Mouse (Mus musculus): ENCODE results near the gene Snx22. TPM values are rescaled to one million over a fixed set of nuclear protein-coding genes. Genes with fewer than 3 reads are reported as not detected.

Gene Snx22
- polyA plus RNA-seq, 1 experiment from 2014 or later, result 3.4 TPM

DNA sequence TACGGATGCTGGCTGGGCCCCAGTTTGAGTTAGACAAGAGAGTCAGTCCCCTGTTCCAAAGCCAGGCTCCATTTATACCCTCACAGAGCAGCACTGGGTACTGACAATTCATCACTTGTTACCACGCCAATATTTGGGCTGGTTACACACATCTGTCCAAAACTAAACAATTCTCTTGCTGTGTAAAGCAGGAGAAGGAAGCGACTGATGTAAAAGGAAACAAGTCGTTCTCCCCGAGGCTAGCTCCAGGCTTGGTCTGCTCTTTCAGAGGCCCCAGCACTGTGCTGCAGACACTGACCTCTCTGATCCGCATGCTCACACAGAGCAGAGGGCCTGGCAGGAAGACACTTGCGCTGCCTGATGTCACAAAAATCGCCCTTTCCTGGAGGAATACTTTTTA, 32.1 kb upstream of the Snx22 start:
- Histone ChIP-seq H3K9ac (ENCODE audit: low read depth, low read length) (no peak overlapping the region), H3K36me3 (ENCODE audit: control insufficient read depth, insufficient read depth, low read length) (peaks cover 83% of the 10 kb centered on the region), H3K4me1 (ENCODE audit: control insufficient read depth, insufficient read depth, low read length) (no peaks in the 10 kb centered on the region), H3K27ac (replicated peaks; ENCODE audit: low read depth, low read length) (no peak overlapping the region), H3K9me3 (ENCODE audit: control insufficient read depth, low read length) (no peaks in the 10 kb centered on the region), H3K4me2 (ENCODE audit: low read depth, low read length) (no peak overlapping the region), H3K4me3 (ENCODE audit: low read depth, low read length) (no peak overlapping the region), H3K27me3 (replicated peaks; ENCODE audit: control insufficient read depth, insufficient read depth, low read length) (no peaks in the 10 kb centered on the region)
- peak; percentile 63; the same call in 1 of the 2 replicates for ATAC-seq (ENCODE audit: low read depth)
- 47% methylated on average over 8 of the region's 8 CpGs for WGBS
- DNase-seq (ENCODE audit: low spot score), result peak; percentile 35

DNA sequence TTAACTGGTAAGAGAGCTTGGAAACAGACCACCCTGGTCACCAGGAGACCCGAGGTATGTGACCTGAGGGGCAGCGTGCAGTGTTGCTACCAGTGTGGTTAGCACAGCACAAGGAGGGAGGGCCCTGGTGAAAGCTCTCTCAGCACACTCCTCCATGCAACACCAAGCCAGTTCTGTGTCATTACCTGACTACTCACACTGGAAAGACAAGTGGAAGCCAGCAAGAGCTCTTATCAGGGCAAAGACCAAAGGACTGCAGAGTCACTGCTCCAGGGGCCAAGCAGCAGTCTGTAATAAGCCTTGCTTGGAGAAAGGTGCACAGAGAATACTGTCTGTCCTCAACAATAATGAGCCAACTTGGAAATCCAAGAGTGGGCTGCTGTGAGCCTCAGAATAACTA, 23.1 kb upstream of the Snx22 start:
- Histone ChIP-seq H3K27ac (replicated peaks; ENCODE audit: low read depth, low read length) (no peak overlapping the region), H3K36me3 (ENCODE audit: control insufficient read depth, insufficient read depth, low read length) (peaks cover 97% of the 10 kb centered on the region), H3K4me3 (ENCODE audit: low read depth, low read length) (no peak overlapping the region), H3K9me3 (ENCODE audit: control insufficient read depth, low read length) (no peaks in the 10 kb centered on the region), H3K27me3 (replicated peaks; ENCODE audit: control insufficient read depth, insufficient read depth, low read length) (no peaks in the 10 kb centered on the region), H3K9ac (ENCODE audit: low read depth, low read length) (no peak overlapping the region), H3K4me1 (ENCODE audit: control insufficient read depth, insufficient read depth, low read length) (no peaks in the 10 kb centered on the region), H3K4me2 (ENCODE audit: low read depth, low read length) (no peak overlapping the region)
- no peak for ATAC-seq (ENCODE audit: low read depth)
- DNase-seq (ENCODE audit: low spot score), result no peak
- 43% methylated on average over 2 of the region's 2 CpGs for WGBS

DNA sequence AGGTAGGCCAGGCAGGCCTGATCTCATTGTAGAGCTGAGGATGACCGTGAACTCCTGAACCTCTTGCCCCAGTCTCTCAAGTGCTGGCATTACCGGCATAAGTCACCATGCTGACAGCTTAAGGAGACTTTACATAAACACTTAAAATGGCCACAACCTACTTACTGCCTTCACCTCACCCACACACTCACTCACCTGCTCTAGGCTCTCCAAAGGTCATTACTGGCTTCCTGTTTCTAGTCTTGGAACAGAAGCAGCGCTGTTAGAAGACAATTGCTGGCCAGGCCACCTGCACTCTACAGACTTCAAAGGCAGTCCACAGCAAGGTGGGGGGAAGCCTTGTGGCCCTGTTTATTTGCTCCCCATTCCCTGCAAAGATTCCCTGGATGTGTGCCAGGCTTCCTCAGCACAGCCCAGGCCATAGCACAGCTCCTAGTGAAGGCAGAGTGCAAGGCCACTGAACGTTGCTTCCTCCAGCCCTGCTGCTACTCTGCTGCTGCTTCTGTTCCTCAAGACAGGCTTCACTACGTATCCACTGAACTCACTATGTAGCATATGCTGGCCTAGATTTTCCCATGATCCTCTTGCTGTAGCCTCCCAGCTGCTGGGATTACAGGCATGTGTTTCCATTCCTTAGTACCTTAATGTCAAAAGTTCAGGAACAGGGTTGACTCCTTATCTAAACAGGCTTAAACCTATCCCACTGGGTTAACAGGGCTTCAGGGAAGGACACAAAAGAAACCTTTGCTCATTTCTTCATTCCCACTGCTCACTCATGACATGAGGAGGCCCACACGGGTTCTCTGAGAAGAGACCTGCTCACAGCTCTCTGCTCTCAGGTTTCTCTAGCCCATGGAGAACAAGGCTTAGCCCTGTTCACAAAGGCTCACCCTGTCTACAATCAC, 22.1 kb upstream of the Snx22 start:
- Histone ChIP-seq H3K9ac (ENCODE audit: low read depth, low read length) (no peak overlapping the region), H3K4me1 (ENCODE audit: control insufficient read depth, insufficient read depth, low read length) (no peaks in the 10 kb centered on the region), H3K9me3 (ENCODE audit: control insufficient read depth, low read length) (no peaks in the 10 kb centered on the region), H3K4me2 (ENCODE audit: low read depth, low read length) (no peak overlapping the region), H3K36me3 (ENCODE audit: control insufficient read depth, insufficient read depth, low read length) (peaks cover 98% of the 10 kb centered on the region), H3K27ac (replicated peaks; ENCODE audit: low read depth, low read length) (peak overlapping the region; percentile 5; the same call in 1 of the 2 replicates), H3K4me3 (ENCODE audit: low read depth, low read length) (no peak overlapping the region), H3K27me3 (replicated peaks; ENCODE audit: control insufficient read depth, insufficient read depth, low read length) (no peaks in the 10 kb centered on the region)
- 62% methylated on average over 6 of the region's 6 CpGs for WGBS
- DNase-seq (ENCODE audit: low spot score) (peak; percentile 15), ATAC-seq (ENCODE audit: low read depth) (no peak)

DNA sequence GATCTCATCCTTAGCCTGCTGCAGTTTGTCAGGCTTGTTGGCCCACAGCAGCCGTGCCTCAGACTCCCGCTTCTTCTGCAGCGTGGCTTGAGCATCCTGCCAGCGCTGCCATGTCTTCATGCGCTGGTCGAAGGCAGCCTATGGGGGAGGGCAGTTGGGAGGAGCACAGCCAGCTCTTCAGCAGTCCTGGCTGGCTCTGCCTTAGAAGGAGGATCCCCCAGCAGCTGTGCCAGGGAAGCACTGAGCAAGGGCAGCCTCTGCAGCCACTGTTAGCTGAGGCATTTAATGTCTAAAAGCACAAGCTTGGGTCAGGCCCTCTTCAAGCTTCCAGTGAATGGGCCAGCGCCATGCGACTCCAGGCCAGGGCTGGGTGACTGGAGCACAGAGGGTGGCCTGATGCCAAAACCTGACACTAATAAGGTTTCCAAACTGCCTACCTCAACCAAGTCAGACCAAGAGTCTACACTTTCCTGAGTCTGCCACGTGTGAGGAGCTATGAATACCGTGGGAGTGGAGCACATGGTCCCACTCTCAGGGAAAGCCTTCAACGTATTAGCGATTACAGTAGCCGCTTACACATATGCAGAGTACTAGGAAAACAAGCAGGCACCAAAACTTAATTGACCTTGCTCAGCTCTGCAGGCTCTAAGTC, 21.2 kb upstream of the Snx22 start:
- no peak overlapping the region for H3K4me2 ChIP-seq (ENCODE audit: low read depth, low read length)
- no peak overlapping the region for H3K4me3 ChIP-seq (ENCODE audit: low read depth, low read length)
- H3K4me1 ChIP-seq (ENCODE audit: control insufficient read depth, insufficient read depth, low read length), result no peaks in the 10 kb centered on the region
- H3K36me3 ChIP-seq (ENCODE audit: control insufficient read depth, insufficient read depth, low read length), result peaks cover 94% of the 10 kb centered on the region
- no peak for DNase-seq (ENCODE audit: low spot score)
- no peaks in the 10 kb centered on the region for H3K27me3 ChIP-seq (replicated peaks; ENCODE audit: control insufficient read depth, insufficient read depth, low read length)
- no peak overlapping the region for H3K9ac ChIP-seq (ENCODE audit: low read depth, low read length)
- 85% methylated on average over 13 of the region's 13 CpGs for WGBS
- H3K27ac ChIP-seq (replicated peaks; ENCODE audit: low read depth, low read length), result no peak overlapping the region
- no peak for ATAC-seq (ENCODE audit: low read depth)
- H3K9me3 ChIP-seq (ENCODE audit: control insufficient read depth, low read length), result no peaks in the 10 kb centered on the region

DNA sequence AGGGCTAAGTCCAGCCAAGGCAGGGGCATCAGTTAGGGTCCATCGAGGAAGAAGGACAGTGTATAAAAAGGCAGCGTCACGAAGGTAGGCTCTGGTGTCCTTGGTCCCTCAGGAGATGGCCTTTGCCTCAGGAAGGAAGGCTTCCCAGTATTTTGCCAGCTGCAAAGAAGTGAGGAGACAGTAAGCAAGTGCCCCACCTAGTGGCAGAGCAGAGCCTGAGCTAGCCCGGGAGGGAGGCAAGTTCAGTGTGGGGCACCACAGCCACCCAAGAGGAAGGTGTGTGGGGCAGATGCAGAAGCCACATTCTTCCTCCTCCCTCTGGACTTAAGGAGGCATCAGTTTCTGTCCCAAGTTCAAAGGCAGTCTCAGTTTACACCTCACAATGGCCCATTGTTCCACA, 18.9 kb upstream of the Snx22 start:
- ATAC-seq (ENCODE audit: low read depth), result peak; percentile 54; the same call in 1 of the 2 replicates
- Histone ChIP-seq H3K27ac (replicated peaks; ENCODE audit: low read depth, low read length) (no peak overlapping the region), H3K4me1 (ENCODE audit: control insufficient read depth, insufficient read depth, low read length) (no peaks in the 10 kb centered on the region), H3K4me2 (ENCODE audit: low read depth, low read length) (no peak overlapping the region), H3K9me3 (ENCODE audit: control insufficient read depth, low read length) (no peaks in the 10 kb centered on the region), H3K4me3 (ENCODE audit: low read depth, low read length) (no peak overlapping the region), H3K9ac (ENCODE audit: low read depth, low read length) (no peak overlapping the region), H3K27me3 (replicated peaks; ENCODE audit: control insufficient read depth, insufficient read depth, low read length) (no peaks in the 10 kb centered on the region), H3K36me3 (ENCODE audit: control insufficient read depth, insufficient read depth, low read length) (peaks cover 73% of the 10 kb centered on the region)
- DNase-seq (ENCODE audit: low spot score), result peak; percentile 64
- WGBS, result 25% methylated on average over 4 of the region's 4 CpGs

DNA sequence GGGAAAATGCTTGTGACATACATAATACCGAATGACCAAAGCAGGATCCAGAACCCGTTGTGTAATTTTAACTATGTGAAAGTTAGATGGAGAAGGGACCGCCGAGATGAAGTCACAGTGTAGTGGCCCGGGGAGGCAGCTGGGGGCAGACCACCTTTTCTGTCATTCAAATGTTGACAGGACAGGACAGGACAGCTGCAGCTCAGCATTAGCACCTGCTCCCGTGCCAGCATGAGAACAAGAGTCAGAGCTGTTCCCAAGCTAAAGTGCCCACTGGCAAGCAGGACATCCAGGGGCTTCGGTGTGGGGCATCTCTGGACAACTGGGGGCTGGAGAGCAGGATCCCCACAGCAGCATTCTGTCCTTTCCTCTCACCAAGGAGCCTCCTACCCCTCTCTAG, 17.5 kb upstream of the Snx22 start:
- H3K9ac ChIP-seq (ENCODE audit: low read depth, low read length), result no peak overlapping the region
- H3K9me3 ChIP-seq (ENCODE audit: control insufficient read depth, low read length), result no peaks in the 10 kb centered on the region
- H3K27me3 ChIP-seq (replicated peaks; ENCODE audit: control insufficient read depth, insufficient read depth, low read length), result no peaks in the 10 kb centered on the region
- H3K36me3 ChIP-seq (ENCODE audit: control insufficient read depth, insufficient read depth, low read length), result peaks cover 59% of the 10 kb centered on the region
- H3K4me3 ChIP-seq (ENCODE audit: low read depth, low read length), result no peak overlapping the region
- H3K4me2 ChIP-seq (ENCODE audit: low read depth, low read length), result no peak overlapping the region
- 90% methylated on average over 7 of the region's 7 CpGs for WGBS
- H3K4me1 ChIP-seq (ENCODE audit: control insufficient read depth, insufficient read depth, low read length), result no peaks in the 10 kb centered on the region
- DNase-seq (ENCODE audit: low spot score), result no peak
- no peak for ATAC-seq (ENCODE audit: low read depth)
- no peak overlapping the region for H3K27ac ChIP-seq (replicated peaks; ENCODE audit: low read depth, low read length)

DNA sequence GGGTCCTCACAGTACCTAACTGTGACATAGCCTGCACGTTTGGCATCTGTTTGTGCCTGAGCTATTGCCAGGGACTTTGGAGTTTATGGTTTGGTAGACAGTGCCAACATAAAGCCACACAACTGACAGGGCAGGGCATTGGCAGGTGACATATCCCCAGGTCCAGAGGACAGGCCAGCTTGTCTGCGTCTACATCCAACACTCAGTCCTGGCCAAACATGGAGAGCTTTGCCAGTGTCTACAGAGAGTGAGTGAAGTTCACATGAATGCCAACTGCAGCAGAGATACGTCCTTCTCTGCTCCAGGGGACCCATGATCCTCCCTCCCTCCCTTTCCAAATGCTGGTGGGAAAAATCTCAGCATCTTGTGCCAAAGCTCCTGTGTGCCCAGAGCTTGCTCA, 14.7 kb upstream of the Snx22 start:
- H3K27ac ChIP-seq (replicated peaks; ENCODE audit: low read depth, low read length), result no peak overlapping the region
- ATAC-seq (ENCODE audit: low read depth) (no peak), DNase-seq (ENCODE audit: low spot score) (no peak)
- peaks cover 30% of the 10 kb centered on the region for H3K36me3 ChIP-seq (ENCODE audit: control insufficient read depth, insufficient read depth, low read length)
- no peaks in the 10 kb centered on the region for H3K27me3 ChIP-seq (replicated peaks; ENCODE audit: control insufficient read depth, insufficient read depth, low read length)
- 91% methylated on average over 3 of the region's 3 CpGs for WGBS
- no peaks in the 10 kb centered on the region for H3K4me1 ChIP-seq (ENCODE audit: control insufficient read depth, insufficient read depth, low read length)
- H3K9me3 ChIP-seq (ENCODE audit: control insufficient read depth, low read length), result no peaks in the 10 kb centered on the region
- no peak overlapping the region for H3K4me2 ChIP-seq (ENCODE audit: low read depth, low read length)
- no peak overlapping the region for H3K9ac ChIP-seq (ENCODE audit: low read depth, low read length)
- H3K4me3 ChIP-seq (ENCODE audit: low read depth, low read length), result no peak overlapping the region

DNA sequence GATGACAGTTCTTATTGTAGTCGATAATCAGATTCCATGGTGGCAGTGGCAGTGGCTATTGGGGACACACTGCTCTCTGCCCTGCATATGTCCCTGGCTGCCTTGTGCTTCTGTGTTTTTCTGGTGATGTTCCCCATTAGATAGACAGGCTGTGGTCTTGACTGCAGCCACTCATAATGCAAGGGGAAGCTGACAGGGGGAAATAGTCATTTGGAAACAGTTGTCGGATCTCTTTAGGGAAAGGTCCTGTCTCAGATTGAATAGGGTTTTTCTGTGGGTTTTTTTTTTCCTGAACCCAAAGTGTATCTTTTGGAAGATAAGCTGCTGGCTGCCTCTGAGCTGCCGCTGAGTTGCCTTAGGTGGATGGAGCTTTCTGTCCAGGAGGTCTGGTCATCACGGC, 12.5 kb upstream of the Snx22 start:
- Histone ChIP-seq H3K27me3 (replicated peaks; ENCODE audit: control insufficient read depth, insufficient read depth, low read length) (no peaks in the 10 kb centered on the region), H3K4me1 (ENCODE audit: control insufficient read depth, insufficient read depth, low read length) (no peaks in the 10 kb centered on the region), H3K9me3 (ENCODE audit: control insufficient read depth, low read length) (no peaks in the 10 kb centered on the region), H3K9ac (ENCODE audit: low read depth, low read length) (no peak overlapping the region), H3K27ac (replicated peaks; ENCODE audit: low read depth, low read length) (no peak overlapping the region), H3K4me3 (ENCODE audit: low read depth, low read length) (no peak overlapping the region), H3K36me3 (ENCODE audit: control insufficient read depth, insufficient read depth, low read length) (peaks cover 8% of the 10 kb centered on the region), H3K4me2 (ENCODE audit: low read depth, low read length) (no peak overlapping the region)
- WGBS, result 69% methylated on average over 4 of the region's 4 CpGs
- ATAC-seq (ENCODE audit: low read depth) (no peak), DNase-seq (ENCODE audit: low spot score) (no peak)

Data from embryonic facial prominence, embryonic 14.5 days (tissue).